Comparison of ENCODE assay signal across 9 mouse cellular contexts in genomic region chr19:5945027-5945426, GRCm38 (mm10). TPM values are rescaled to one million over a fixed set of nuclear protein-coding genes. Genes with fewer than 3 reads are reported as not detected.
DNase-seq lines count a peak whose midpoint lies in the region; ATAC-seq and TF ChIP-seq lines count a peak whose summit lies in the region.
"Had no signal": no experiment of that assay in that cellular context is flagged by ENCODE, and none has a peak within 500 bp of the region (broad histone marks: within the 10 kb centered on the region; RNA-seq: fewer than 3 reads in every experiment).

No protein-coding gene starts in this region.

- 47% methylated on average over 7 of the region's 7 CpGs for WGBS in embryonic facial prominence, embryonic 15.5 days
- 82% methylated on average over 7 of the region's 7 CpGs for WGBS in forebrain, postnatal 0 days
- WGBS in midbrain, embryonic 16.5 days: 86% methylated on average over 7 of the region's 7 CpGs

- no peak for ATAC-seq in embryonic facial prominence, embryonic 15.5 days (ENCODE audit: insufficient number of reproducible peaks, low FRiP score, low TSS enrichment, low read depth)
- ATAC-seq in forebrain, postnatal 0 days: no peak
- ATAC-seq in midbrain, embryonic 16.5 days: no peak

- no peak overlapping the region for H3K4me2 ChIP-seq in embryonic facial prominence, embryonic 15.5 days (replicated peaks)
- H3K4me2 ChIP-seq in forebrain, postnatal 0 days (ENCODE audit: low read depth): no peak overlapping the region
- H3K4me2 ChIP-seq in midbrain, embryonic 16.5 days (ENCODE audit: low read length): no peak overlapping the region

- DNase-seq in layer of hippocampus, adult 18-20 months (ENCODE audit: low spot score in 2 of 2): peak; percentile 25 to 46
- no peak for DNase-seq in layer of hippocampus, postnatal 10 days (ENCODE audit: low spot score in 2 of 2)
- DNase-seq in layer of hippocampus, postnatal 36 days: peak; percentile 24 to 37
- peak; percentile 48 to 74 for DNase-seq in monocyte, adult 2 months (ENCODE audit: low read depth in 1 of 2, low spot score in 2 of 2)
- DNase-seq in forebrain, postnatal 0 days: no peak
- no peak for DNase-seq in cerebellum, postnatal 14 days

- no peaks in the 10 kb centered on the region for H3K9me3 ChIP-seq in embryonic facial prominence, embryonic 15.5 days (replicated peaks)
- no peaks in the 10 kb centered on the region for H3K9me3 ChIP-seq in forebrain, postnatal 0 days (ENCODE audit: low read length)
- H3K9me3 ChIP-seq in midbrain, embryonic 16.5 days (replicated peaks; ENCODE audit: control insufficient read depth, low read length, poor library complexity, severe bottlenecking): no peaks in the 10 kb centered on the region

- peaks cover 53% of the 10 kb centered on the region for H3K36me3 ChIP-seq in embryonic facial prominence, embryonic 15.5 days
- peaks cover 13% of the 10 kb centered on the region; the same call in 1 of the 2 replicates for H3K36me3 ChIP-seq in forebrain, postnatal 0 days (ENCODE audit: insufficient read depth)
- H3K36me3 ChIP-seq in midbrain, embryonic 16.5 days (ENCODE audit: control insufficient read depth, insufficient read depth, low read length): peaks cover 2% of the 10 kb centered on the region; the same call in 1 of the 2 replicates

- no peak overlapping the region for H3K9ac ChIP-seq in embryonic facial prominence, embryonic 15.5 days
- no peak overlapping the region for H3K9ac ChIP-seq in forebrain, postnatal 0 days
- H3K9ac ChIP-seq in midbrain, embryonic 16.5 days (ENCODE audit: low read depth, low read length): no peak overlapping the region

- H3K27ac ChIP-seq in embryonic facial prominence, embryonic 15.5 days (replicated peaks): peak overlapping the region; percentile 61
- no peak overlapping the region for H3K27ac ChIP-seq in forebrain, postnatal 0 days (ENCODE audit: low read depth, low read length)
- no peak overlapping the region for H3K27ac ChIP-seq in midbrain, embryonic 16.5 days (ENCODE audit: low read length)

- H3K4me3 ChIP-seq in embryonic facial prominence, embryonic 15.5 days (replicated peaks): no peak overlapping the region
- H3K4me3 ChIP-seq in forebrain, postnatal 0 days (ENCODE audit: low read depth, low read length): no peak overlapping the region
- no peak overlapping the region for H3K4me3 ChIP-seq in midbrain, embryonic 16.5 days (ENCODE audit: low read depth, low read length)

- no peaks in the 10 kb centered on the region for H3K27me3 ChIP-seq in embryonic facial prominence, embryonic 15.5 days
- no peaks in the 10 kb centered on the region for H3K27me3 ChIP-seq in forebrain, postnatal 0 days (ENCODE audit: insufficient read depth, low read length)
- no peaks in the 10 kb centered on the region for H3K27me3 ChIP-seq in midbrain, embryonic 16.5 days (ENCODE audit: control insufficient read depth, insufficient read depth, low read depth, low read length)

- no peak for TF ChIP-seq CTCF in forebrain, postnatal 0 days (IDR thresholded peaks at IDR 0.05; ENCODE audit: low read depth)

- H3K4me1 ChIP-seq in embryonic facial prominence, embryonic 15.5 days: peaks cover 27% of the 10 kb centered on the region
- H3K4me1 ChIP-seq in forebrain, postnatal 0 days (ENCODE audit: insufficient read depth): no peaks in the 10 kb centered on the region
- H3K4me1 ChIP-seq in midbrain, embryonic 16.5 days (ENCODE audit: control insufficient read depth, insufficient read depth, low read length): no peaks in the 10 kb centered on the region; the same call in 1 of the 2 replicates

RNA-seq across cellular contexts. Expression of gene Pola2, which starts 19.0 kb away (rescaled TPM):
- total RNA-seq in layer of hippocampus, adult 18-20 months (2021): 1 to 10 TPM; 5.0 to 5.9 TPM
- total RNA-seq in layer of hippocampus, postnatal 10 days (2021): 10 to 100 TPM in 1 of 2 experiments, 1 to 10 TPM in 1; 10.0 to 10.1 TPM
- 59.6 and 65.4 TPM in 2 replicates for polyA plus RNA-seq in embryonic facial prominence, embryonic 15.5 days (2015; fragmentation: Nextera tagmentation; extraction: Ambion mirVana)
- 1 to 10 TPM; 5.3 to 5.5 TPM for total RNA-seq in layer of hippocampus, postnatal 36 days (2021)
- total RNA-seq in forebrain, postnatal 0 days (2014; rRNA removed): 12.4 and 18.1 TPM in 2 replicates
- polyA plus RNA-seq in forebrain, postnatal 0 days (2015; fragmentation: Nextera tagmentation; extraction: Ambion mirVana): 13.7 and 15.3 TPM in 2 replicates
- polyA plus RNA-seq in midbrain, embryonic 16.5 days (2015; fragmentation: Nextera tagmentation; extraction: Ambion mirVana): 19.4 and 22.4 TPM in 2 replicates

RNA-seq across cellular contexts. Expression of gene Cdc42ep2, which starts 20.4 kb away (rescaled TPM):
- 1 to 10 TPM; 4.3 to 4.6 TPM for total RNA-seq in layer of hippocampus, adult 18-20 months (2021)
- total RNA-seq in layer of hippocampus, postnatal 10 days (2021): 1 to 10 TPM; 5.2 to 5.7 TPM
- polyA plus RNA-seq in embryonic facial prominence, embryonic 15.5 days (2015; fragmentation: Nextera tagmentation; extraction: Ambion mirVana): 11.0 TPM in 2 replicates
- total RNA-seq in layer of hippocampus, postnatal 36 days (2021): 1 to 10 TPM; 4.4 to 5.5 TPM
- total RNA-seq in forebrain, postnatal 0 days (2014; rRNA removed): 13.3 and 18.4 TPM in 2 replicates
- 13.5 and 15.6 TPM in 2 replicates for polyA plus RNA-seq in forebrain, postnatal 0 days (2015; fragmentation: Nextera tagmentation; extraction: Ambion mirVana)
- polyA plus RNA-seq in midbrain, embryonic 16.5 days (2015; fragmentation: Nextera tagmentation; extraction: Ambion mirVana): 16.0 and 20.4 TPM in 2 replicates

RNA-seq across cellular contexts. Expression of gene Dpf2, which starts 32.2 kb away (rescaled TPM):
- 100 to 1,000 TPM in 1 of 2 experiments, 10 to 100 TPM in 1; 90.8 to 100 TPM for total RNA-seq in layer of hippocampus, adult 18-20 months (2021)
- total RNA-seq in layer of hippocampus, postnatal 10 days (2021): 10 to 100 TPM; 76.0 to 79.9 TPM
- polyA plus RNA-seq in embryonic facial prominence, embryonic 15.5 days (2015; fragmentation: Nextera tagmentation; extraction: Ambion mirVana): 144 and 167 TPM in 2 replicates
- total RNA-seq in layer of hippocampus, postnatal 36 days (2021): 100 to 1,000 TPM in 1 of 2 experiments, 10 to 100 TPM in 1; 92.0 to 108 TPM
- total RNA-seq in forebrain, postnatal 0 days (2014; rRNA removed): 52.8 and 64.5 TPM in 2 replicates
- 56.8 and 60.1 TPM in 2 replicates for polyA plus RNA-seq in forebrain, postnatal 0 days (2015; fragmentation: Nextera tagmentation; extraction: Ambion mirVana)
- 105 and 121 TPM in 2 replicates for polyA plus RNA-seq in midbrain, embryonic 16.5 days (2015; fragmentation: Nextera tagmentation; extraction: Ambion mirVana)

RNA-seq across cellular contexts. Expression of gene Slc22a20, which starts 40.9 kb away (rescaled TPM):
- total RNA-seq in layer of hippocampus, adult 18-20 months (2021): not detected
- total RNA-seq in layer of hippocampus, postnatal 10 days (2021): not detected
- polyA plus RNA-seq in embryonic facial prominence, embryonic 15.5 days (2015; fragmentation: Nextera tagmentation; extraction: Ambion mirVana): not detected in 2 replicates
- not detected for total RNA-seq in layer of hippocampus, postnatal 36 days (2021)
- total RNA-seq in forebrain, postnatal 0 days (2014; rRNA removed): not detected in 2 replicates
- not detected in 2 replicates for polyA plus RNA-seq in forebrain, postnatal 0 days (2015; fragmentation: Nextera tagmentation; extraction: Ambion mirVana)
- not detected in 2 replicates for polyA plus RNA-seq in midbrain, embryonic 16.5 days (2015; fragmentation: Nextera tagmentation; extraction: Ambion mirVana)
- polyA plus RNA-seq: brain, embryonic 14.5 days had no signal

RNA-seq across cellular contexts. Expression of gene Tigd3, which starts 51.1 kb away (rescaled TPM):
- total RNA-seq in layer of hippocampus, adult 18-20 months (2021): 1 to 10 TPM; 2.5 TPM
- 1 to 10 TPM; 4.4 to 5.5 TPM for total RNA-seq in layer of hippocampus, postnatal 10 days (2021)
- 3.4 and 3.6 TPM in 2 replicates for polyA plus RNA-seq in embryonic facial prominence, embryonic 15.5 days (2015; fragmentation: Nextera tagmentation; extraction: Ambion mirVana)
- 1 to 10 TPM; 1.9 to 2.2 TPM for total RNA-seq in layer of hippocampus, postnatal 36 days (2021)
- total RNA-seq in forebrain, postnatal 0 days (2014; rRNA removed): 9.9 and 14.2 TPM in 2 replicates
- polyA plus RNA-seq in forebrain, postnatal 0 days (2015; fragmentation: Nextera tagmentation; extraction: Ambion mirVana): 8.6 and 10.2 TPM in 2 replicates
- polyA plus RNA-seq in midbrain, embryonic 16.5 days (2015; fragmentation: Nextera tagmentation; extraction: Ambion mirVana): 13.4 and 14.6 TPM in 2 replicates

Comparison
In these comparisons a context has a peak if more than half of its experiments do, and no peak if none do; other contexts are left out.
1. DNase-seq: peak in layer of hippocampus, adult 18-20 months (2 of 2), layer of hippocampus, postnatal 36 days (2 of 2) and monocyte, adult 2 months (2 of 2); none in layer of hippocampus, postnatal 10 days (0 of 2), forebrain, postnatal 0 days (single experiment) and cerebellum, postnatal 14 days (0 of 2).